Mouse (Mus musculus) megakaryocyte, embryonic 14.5 days (primary cell): ENCODE measurements around the gene Wdr27.

Experiments
- FLI1 ChIP-seq: IDR thresholded peaks from 2 replicates; pipeline ENCODE4 v1.6.1; 2012; ENCODE audit warnings: low read length, inconsistent platforms, mixed read lengths
- GATA1 ChIP-seq: IDR thresholded peaks from 3 replicates; pipeline ENCODE4 v1.6.1; 2012; ENCODE audit warnings: mixed read lengths, low read length, inconsistent platforms, borderline replicate concordance

DNA sequence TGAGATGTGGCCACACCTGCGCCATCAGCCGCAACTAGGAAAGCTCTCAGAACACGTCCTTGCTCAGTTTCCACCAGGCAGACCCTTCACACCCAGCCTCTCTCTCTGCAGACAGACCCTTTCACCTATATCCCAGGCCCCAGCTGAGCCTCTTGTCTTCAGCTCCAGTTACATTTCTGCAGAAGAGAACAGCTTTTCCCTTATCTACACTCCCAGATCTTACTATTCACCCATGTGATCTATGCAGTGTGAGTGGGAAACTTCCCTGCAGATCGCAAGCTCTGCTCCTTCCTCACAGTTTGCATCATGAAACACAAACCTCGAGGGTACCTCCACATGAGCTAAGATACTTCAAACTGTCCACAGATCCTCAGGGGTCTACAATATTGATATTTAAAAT, 11.5 kb downstream of the Wdr27 start:
- TF ChIP-seq GATA1 (no peak), FLI1 (no peak)
